Mouse (Mus musculus) R1 (cell line): ENCODE measurements around the gene Islr.
A peak's percentile ranks its signal among the peaks of the same experiment; 100 is the strongest.

Experiments
- DNase-seq: peaks from one replicate; pipeline ENCODE4 v3.0.0-alpha.2; 2018; ENCODE audit warnings: low read depth, low spot score

Islr gene

DNA sequence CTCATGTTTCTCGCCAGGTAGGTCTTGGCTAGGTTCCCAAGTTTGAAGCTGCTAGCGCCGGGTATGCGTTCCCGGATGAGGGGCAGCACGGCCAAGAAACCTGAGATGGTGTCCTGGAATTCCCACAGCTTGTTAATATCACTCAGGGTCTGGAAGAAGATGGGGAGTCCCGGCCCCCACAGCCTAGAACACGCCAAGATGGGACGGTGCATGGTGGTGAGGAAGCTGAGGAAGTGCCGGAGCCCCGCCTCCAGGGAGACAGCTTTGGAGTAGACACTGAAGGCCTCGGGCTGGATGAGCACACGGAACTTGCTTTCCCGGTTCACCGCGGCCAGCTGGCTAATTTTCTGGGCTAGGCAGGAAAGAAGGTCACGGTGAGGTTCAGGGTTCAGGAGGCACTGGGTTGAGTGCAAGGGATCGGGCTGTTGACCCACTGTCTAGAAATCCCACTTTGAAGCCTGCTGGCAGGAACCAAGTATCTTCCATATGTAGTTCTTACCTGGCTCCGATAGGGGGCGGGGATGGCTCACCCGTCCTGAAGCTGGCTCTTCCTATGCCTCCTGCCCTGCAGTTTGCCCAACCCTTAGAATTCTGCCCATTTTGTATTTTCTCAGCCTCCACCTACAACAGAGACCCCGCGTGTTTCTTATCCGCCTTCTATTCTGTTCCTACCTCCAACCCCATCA lies 16.3 kb upstream of the Islr start:
- peak; percentile 89 for DNase-seq

GRCm38 (mm10) chr9:58218539-58218938 lies 14.4 kb upstream of the Islr start:
- no peak for DNase-seq

- DNase-seq, result peak; percentile 81
Observed at GRCm38 (mm10) chr9:58216402-58216801, 12.3 kb upstream of the Islr start.

DNA sequence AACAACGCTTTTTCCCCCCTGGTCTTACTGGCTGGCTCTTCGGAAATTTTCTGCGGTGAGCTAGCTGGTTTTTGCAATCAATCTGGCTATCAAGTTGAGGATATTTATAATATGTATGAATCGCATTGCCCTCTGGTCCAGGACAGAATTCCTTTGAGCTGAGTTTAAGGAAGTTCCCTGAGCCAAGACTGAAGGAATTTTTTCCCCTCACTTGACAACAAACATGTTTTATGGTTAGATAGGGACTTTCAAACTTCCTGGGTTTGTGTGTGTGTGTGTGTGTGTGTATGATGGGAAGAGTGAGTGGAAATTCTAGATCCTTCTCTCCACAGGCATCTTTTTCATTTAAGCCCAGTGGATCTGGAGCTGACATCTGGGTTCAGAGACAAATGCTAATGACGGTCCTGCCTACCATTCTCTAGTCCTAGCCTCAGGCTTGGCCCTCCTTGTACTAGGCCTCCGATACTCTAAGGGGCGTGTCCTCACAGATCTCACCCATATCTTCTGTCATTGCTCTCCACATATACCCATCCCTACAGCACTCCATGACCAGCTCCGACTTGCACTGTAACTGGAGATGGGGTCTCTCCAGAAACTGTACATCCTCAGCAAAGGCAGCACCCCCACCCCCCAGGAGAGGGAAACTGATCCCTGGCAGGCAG lies 10.5 kb upstream of the Islr start:
- DNase-seq, result no peak

- no peak for DNase-seq
Observed at GRCm38 (mm10) chr9:58213865-58214264, 9.8 kb upstream of the Islr start.

DNA sequence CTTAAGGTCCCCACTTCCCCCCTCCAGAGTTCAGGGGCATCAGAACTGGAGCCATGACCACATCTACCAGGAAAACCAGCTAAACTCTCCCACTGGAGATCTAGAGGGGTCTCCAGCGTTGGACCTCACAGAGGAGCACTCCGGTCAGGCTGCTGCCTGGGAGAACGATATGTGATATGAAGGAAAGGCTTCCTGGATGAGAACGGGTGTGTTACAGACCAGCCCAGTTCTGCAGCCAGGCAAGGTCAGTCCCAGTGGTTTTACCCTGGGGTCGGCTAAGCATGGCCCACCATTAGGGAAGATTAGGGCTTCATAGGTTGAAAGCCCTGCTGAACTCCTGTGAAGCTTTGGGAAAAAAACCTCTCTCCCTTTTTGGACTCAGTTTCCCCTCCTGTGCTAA lies 9.3 kb upstream of the Islr start:
- DNase-seq, result no peak

- no peak for DNase-seq
Observed at GRCm38 (mm10) chr9:58210304-58210627, 6.2 kb upstream of the Islr start.

DNA sequence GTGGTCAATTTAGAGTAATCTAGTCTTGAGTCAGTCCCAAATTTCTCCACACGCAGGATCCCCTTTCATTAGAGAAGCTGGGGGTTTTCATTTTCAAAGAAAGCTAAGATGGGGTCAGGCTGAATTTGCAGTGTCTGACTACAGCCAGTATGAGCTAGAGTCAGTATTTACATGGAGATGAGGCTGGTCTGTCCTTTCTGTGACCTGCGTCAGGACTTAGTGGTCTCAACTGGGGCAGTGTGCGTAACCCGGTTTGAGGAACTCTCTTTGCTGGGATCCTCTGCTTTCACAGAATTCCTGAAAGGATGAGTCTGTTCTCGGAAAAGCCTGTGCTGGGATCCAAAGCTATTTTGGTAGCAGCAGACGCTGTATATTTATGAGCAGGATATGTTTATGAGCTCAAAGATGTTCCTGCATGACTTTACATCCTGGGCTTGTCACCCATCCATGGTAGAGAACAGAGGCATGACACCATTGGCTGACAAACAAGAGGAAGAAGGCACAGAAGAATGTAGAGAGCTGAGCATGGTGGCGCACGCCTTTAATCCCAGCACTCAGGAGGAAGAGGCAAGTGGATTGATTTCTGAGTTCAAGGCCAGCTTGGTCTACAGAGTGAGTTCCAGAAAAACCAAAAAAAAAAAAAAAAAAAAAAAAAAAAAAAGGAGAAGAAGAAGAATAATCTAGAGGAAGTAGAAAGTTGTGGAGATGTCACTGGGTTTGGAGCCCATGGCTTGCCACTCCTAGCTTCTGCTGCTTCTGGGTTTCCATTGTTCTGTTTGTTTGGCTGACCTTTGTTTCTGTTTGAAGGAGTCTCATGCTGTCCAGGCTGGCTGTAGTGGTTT lies 5.6 kb upstream of the Islr start:
- DNase-seq, result no peak

GRCm38 (mm10) chr9:58206013-58206412 lies 1.9 kb upstream of the Islr start:
- no peak for DNase-seq

- DNase-seq, result peak; percentile 93
Observed at GRCm38 (mm10) chr9:58204448-58205000, 418 bp upstream of the Islr start.

DNA sequence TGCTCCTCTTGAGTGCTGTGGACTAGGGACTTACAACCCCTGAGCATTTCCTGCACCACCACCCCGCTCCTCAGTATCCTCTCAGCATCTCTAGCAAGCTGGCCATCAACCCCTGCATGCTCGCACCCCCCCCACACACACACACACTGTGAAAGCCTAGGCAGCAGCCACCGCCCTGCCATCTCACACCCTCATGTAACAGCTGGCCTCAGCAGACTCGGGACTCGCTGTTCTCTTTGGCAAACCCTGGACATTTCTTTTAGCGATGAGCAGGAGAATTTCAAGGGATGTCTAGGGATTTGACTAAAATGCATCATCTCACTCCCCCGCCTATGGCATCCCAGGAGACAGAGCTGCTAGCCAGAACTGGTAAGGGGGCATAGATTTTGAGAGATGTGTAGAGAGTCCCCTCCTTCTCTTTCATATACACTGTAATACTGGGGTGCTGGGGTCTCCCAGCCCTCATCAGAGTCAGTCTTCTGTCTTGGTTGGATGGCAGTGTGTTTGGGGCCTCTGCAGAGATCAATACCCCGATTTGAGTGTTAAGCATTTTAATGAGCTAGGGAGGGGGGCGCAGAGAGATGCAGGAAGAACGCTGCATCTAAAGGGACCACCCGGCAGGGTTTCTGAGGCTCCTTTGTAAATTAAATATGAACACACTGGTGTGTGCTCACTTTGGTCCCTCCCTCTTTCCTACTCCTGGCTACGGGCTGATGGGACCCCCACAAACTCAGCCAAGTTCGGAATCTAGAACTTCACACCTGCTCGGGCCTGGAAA lies 1.2 kb downstream of the Islr start:
- DNase-seq, result no peak

GRCm38 (mm10) chr9:58201861-58202549 lies 2.1 kb downstream of the Islr start:
- peak; percentile 72 for DNase-seq

- DNase-seq, result no peak
Observed at GRCm38 (mm10) chr9:58201091-58201842, 2.8 kb downstream of the Islr start.

- no peak for DNase-seq
Observed at GRCm38 (mm10) chr9:58200270-58201090, 3.6 kb downstream of the Islr start.

DNA sequence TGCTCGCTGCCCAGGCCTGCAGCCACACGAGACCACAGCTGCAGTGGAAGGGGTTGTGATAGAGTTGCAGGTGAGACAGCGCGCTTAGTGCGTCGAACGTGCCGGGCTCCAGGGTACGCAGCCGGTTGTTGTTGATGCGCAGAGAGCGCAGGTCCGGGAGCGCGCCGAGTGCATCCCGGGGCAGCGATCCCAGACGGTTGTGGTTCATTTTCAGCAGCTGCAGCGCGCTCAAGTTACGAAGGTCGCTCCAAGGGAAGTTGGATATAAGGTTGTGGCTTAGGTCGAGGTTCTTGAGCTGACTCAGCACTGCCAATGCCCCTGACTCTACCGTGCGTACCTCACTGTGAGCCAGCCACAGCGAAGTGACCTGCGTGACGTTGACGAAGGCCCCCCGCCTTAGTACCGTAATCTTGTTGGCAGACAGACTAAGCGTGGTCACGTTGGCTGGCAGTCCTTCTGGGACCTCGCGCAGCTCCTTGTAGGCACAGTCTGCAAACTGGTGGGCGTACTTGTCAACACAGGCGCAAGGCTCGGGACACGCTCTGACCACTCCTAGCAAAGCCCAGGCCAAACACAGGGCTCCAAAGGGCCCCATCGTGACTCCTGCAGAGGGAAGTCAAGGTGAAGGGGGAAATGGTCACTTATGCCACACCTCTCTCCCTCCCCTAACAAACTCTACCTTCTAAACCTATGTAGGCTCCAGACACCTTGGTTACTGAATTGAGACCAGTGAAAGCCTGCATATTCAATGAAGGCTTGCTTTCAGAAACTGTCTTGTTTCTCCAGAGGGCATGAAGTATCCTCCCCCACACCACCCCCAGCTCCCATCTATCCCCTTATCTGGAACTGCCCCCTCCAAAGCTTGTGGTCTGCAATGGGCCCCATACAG lies 4.5 kb downstream of the Islr start:
- DNase-seq, result peak; percentile 57

DNA sequence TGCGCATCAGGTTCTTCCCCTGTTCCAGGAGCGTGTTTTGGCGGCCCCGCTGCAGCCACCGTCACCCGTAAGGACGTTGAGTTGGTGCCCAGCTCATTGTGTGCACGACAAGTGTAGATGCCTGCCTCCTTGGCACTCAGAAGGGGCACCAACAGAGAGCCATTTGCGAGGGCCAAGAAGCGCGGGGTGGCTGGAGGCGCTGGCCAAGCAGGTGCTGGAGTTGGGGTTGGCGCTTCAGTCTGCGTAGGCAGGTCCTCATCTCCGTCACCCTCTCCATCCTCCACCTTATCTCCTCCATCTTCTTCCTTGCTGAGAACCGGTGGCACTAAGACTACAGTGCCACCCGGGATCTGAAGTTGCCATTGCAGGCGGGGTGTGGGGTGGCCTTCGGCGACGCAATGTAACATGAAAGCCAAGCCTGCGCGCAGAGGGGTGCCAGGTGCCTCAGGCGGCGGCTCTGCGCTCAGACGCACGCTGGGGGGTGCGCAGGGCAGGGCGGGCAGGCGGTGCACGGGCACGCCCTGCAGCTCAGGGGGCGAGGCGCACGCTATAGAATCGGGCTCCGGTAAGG lies 5.2 kb downstream of the Islr start:
- peak; percentile 55 for DNase-seq

- DNase-seq, result peak; percentile 72
Observed at GRCm38 (mm10) chr9:58197781-58198701, 6.1 kb downstream of the Islr start.
